Mouse (Mus musculus) urinary bladder, postnatal 4 days (tissue): ENCODE measurements around the gene Csn1s1.

Experiments
- DNase-seq, 2 experiments: peaks; one replicate each; pipeline ENCODE4 v3.0.0; 2021 to 2022; ENCODE audit warnings: low spot score in 2 of 2

The Csn1s1 gene

DNA sequence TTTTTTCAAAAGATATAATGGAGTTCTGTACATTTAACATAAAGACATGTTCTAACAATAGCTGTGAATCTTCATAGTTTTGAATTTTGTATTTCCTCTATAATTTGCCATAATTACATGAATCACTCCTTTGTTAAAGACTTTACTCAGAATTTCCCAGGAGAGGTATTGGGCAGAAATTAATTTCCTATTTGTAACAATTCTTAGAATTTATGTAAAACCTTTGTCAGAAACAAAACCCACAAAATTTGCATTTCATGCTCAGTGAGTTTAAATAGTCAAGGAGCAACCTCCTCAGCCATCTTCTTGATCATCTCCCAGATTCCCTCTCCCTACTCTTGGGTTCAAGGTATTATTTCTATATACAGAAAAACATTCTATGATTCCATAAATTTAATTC, at the start of gene Csn1s1:
Gene Csn1s1, plus strand, starts transcription at position 301 of the 400 bp plus-strand sequence.
- no peak for DNase-seq

DNA sequence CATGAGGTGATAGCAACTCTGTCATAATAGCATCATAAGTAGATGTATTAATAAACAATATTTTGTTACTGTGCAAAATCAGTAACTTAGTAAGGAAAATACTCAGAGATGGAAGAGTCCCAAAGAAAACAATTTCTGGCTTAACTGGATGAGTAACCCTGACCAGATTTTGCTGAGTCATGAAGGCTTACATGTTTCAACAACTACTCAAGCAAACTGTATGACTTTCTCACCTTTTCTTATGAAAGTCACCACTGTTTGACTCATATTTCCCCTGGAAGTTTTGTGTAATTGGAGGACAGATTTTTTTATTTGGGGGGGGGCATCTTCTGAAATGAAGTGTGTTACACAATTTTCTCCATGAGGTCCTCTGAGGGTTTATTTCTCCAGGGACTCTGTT, 43.3 kb upstream of the Csn1s1 start:
- no peak for DNase-seq

DNA sequence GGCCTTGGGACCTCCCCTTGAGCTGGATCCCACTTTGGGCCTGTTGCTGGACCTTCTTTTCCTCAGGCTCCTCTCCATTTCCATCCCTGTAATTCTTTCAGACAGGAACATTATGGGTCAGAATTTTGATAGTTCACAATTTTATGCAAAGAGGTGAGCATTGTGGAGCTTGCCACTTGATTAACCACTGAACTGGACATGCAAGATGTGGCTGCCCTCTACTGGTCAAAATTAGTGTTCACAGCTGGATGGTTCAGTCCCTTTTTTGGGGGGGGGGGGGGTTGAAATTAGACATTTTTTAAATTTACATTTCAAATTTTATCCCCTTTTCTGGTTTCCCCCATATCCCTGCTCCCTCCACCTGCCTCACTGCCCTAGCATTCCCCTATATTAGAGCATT, 23.2 kb upstream of the Csn1s1 start:
- DNase-seq: no peak

DNA sequence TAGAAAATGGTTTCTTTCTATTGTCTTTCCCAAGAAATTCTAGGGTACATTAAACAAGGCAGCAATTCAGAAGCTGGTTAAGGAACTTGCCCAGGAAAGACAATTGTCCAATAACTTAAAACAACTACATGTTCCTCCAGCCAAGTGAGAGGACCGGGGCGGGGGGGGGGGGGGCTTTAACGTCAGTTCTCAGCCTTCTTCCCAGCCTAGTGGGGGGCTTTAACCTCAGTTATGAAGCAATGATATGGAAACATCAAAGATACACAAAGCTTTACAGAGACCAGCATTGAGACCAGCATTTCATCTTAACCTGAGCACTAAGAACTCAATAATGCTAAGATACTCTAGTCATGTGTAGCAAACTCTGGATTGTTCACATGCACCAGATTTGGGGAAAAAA, 33.5 kb downstream of the Csn1s1 start, which contains the start of gene Csn2:
Gene Csn2, minus strand, starts transcription at position 101 of the 400 bp plus-strand sequence.
- DNase-seq: no peak

DNA sequence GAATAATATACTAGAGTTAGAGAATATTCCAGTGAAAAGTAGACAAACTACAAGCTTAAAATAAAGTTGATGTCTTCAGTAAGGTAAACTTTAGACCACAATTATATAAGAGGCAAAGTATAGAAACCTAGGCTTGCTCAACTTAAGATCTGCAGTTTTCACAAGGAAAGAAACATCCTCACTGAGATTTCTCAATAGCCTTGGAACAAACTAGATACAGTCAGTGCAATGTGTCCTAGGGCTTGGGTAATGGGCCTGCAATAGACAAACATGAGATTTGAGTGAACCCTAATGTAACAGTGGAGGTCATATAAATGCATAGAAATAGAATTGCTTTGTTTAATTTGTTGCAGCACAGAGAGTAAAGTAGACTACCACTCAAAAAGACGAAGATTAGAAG, 39.9 kb downstream of the Csn1s1 start:
- DNase-seq: no peak
